Mouse (Mus musculus): ENCODE results near the gene Zfp330. TPM values are rescaled to one million over a fixed set of nuclear protein-coding genes. Genes with fewer than 3 reads are reported as not detected.

The Zfp330 gene
- total RNA-seq (2012; rRNA removed) (74.3 and 77.5 TPM in 2 replicates), total RNA-seq (2014; rRNA removed) (105 and 110 TPM in 2 replicates), polyA plus RNA-seq (2012; ENCODE audit: insufficient read length, low read depth) (83.4 and 87.2 TPM in 2 replicates)

DNA sequence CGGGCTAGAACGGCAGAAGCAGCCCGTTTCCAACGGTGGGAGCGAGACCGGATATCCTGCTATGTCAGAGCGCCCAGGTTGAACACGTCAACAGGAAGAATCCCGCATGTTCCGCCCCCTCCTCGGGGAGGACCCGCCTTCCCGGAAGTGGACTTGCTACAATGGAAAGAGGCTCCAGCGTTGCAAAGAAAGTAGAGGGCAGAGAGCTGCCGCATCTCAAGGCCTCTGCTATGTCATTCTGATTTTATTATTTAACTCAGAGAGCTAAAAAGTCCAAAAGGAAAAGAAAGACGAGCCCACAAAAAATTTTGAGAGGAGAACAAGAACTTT is at the start of gene Zfp330:
Gene Zfp330 (minus strand): TSS at position 68 of the 330 bp plus-strand sequence.
- Histone ChIP-seq H3K4me2 (ENCODE audit: insufficient read depth, low read depth, poor library complexity, severe bottlenecking) (peak within 1 kb of the TSS; percentile 90), H3K27ac (ENCODE audit: insufficient read depth, low read depth) (peak within 1 kb of the TSS; percentile 36; the same call in 1 of the 2 replicates), H3K79me2 (replicated peaks; ENCODE audit: control insufficient read depth, extremely low read depth, insufficient read depth, poor library complexity, severe bottlenecking) (peaks cover 33% of the 10 kb centered on the region), H3K4me1 (ENCODE audit: control insufficient read depth in 1 of 2, insufficient read depth in 2 of 2) (peaks cover 5 to 27% of the 10 kb centered on the region in 2 experiments; a peak in 3 of 4 replicates), H3K4me3 (replicated peaks in 1 of 3; ENCODE audit: low read depth in 2 of 3, low read length in 2 of 3, poor library complexity in 1 of 3) (peak within 1 kb of the TSS; percentile 93 to 96 (median 93)), H3K36me3 (replicated peaks in 1 of 2; ENCODE audit: control insufficient read depth in 1 of 2, insufficient read depth in 1 of 2, low read length in 1 of 2) (peaks cover 22 to 34% of the 10 kb centered on the region in 2 experiments), H3K9me3 (replicated peaks; ENCODE audit: low read length) (no peaks in the 10 kb centered on the region), H3K27me3 (replicated peaks) (no peaks in the 10 kb centered on the region), H3K9ac (ENCODE audit: insufficient read depth, low read depth) (peak within 1 kb of the TSS; percentile 82)
- dilution Hi-C loops (cut with MboI; ENCODE audit: extremely low pct_ligation_motif_present, extremely low pct_unique_long_range_greater_than_20kb, low sequenced_read_pairs) (no loop called here), in situ Hi-C loops (cut with MboI; ENCODE audit: low pct_ligation_motif_present, low pct_unique_long_range_greater_than_20kb, low sequenced_read_pairs) (no loop called here)
- DNase-seq (ENCODE audit: extremely low read depth) = peak; percentile 95
- TF ChIP-seq MAFK (IDR thresholded peaks at IDR 0.05; ENCODE audit: insufficient replicate concordance, low read length) = no peak
- TF ChIP-seq NRF1 (IDR thresholded peaks at IDR 0.05; ENCODE audit: low read depth, low read length) = peak; percentile 34; the same call in 1 of the 2 replicates
- TF ChIP-seq ETS1 (conservative IDR thresholded peaks at IDR 0.05; ENCODE audit: low read depth, low read length) = peak; percentile 17; the same call in 1 of the 2 replicates
- TF ChIP-seq RCOR1 (conservative IDR thresholded peaks at IDR 0.05; ENCODE audit: low read depth, low read length) = no peak
- TF ChIP-seq ZKSCAN1 (IDR thresholded peaks at IDR 0.05; ENCODE audit: borderline replicate concordance, low read depth, low read length) = no peak
- TF ChIP-seq CTCF (conservative IDR thresholded peaks at IDR 0.05 in 1 of 2, IDR thresholded peaks at IDR 0.05 in 1 of 2; ENCODE audit: low read depth in 2 of 2, low read length in 2 of 2) = no peak
- 0 out of 2 replicates have a peak, but pooled peaks have one; percentile 66 for TF ChIP-seq KAT2A (IDR thresholded peaks at IDR 0.05; ENCODE audit: insufficient replicate concordance, low read length)
- 0 out of 2 replicates have a peak, but pooled peaks have one; percentile 24 for TF ChIP-seq CHD2 (IDR thresholded peaks at IDR 0.05; ENCODE audit: low read length)
- peak; percentile 94 for TF ChIP-seq POLR2A (IDR thresholded peaks at IDR 0.05; ENCODE audit: low read depth, low read length)
- peak; percentile 85 for TF ChIP-seq HCFC1 (IDR thresholded peaks at IDR 0.05; ENCODE audit: low read depth, low read length)
- TF ChIP-seq TCF12 (IDR thresholded peaks at IDR 0.05; ENCODE audit: low read depth, low read length) = peak; percentile 89
- TF ChIP-seq JUN (IDR thresholded peaks at IDR 0.05; ENCODE audit: insufficient read depth, low read depth, low read length) = no peak
- TF ChIP-seq MAX (IDR thresholded peaks at IDR 0.05; ENCODE audit: low read length) = peak; percentile 77
- no peak for TF ChIP-seq EP300 (IDR thresholded peaks at IDR 0.05; ENCODE audit: low read length)
- TF ChIP-seq MXI1 (IDR thresholded peaks at IDR 0.05; ENCODE audit: low read depth, low read length) = peak; percentile 86; the same call in 1 of the 2 replicates
- no peak for TF ChIP-seq JUND (conservative IDR thresholded peaks at IDR 0.05; ENCODE audit: low read depth, low read length)
- TF ChIP-seq MEF2A (IDR thresholded peaks at IDR 0.05; ENCODE audit: borderline replicate concordance, low read depth, low read length) = peak; percentile 63; the same call in 1 of the 2 replicates
- no peak for TF ChIP-seq E2F4 (IDR thresholded peaks at IDR 0.05; ENCODE audit: insufficient replicate concordance, low read depth, low read length)
- peak; percentile 95 for TF ChIP-seq SIN3A (IDR thresholded peaks at IDR 0.05; ENCODE audit: low read length)
- peak; percentile 98 for TF ChIP-seq ELF1 (IDR thresholded peaks at IDR 0.05; ENCODE audit: low read depth, low read length)
- no peak for TF ChIP-seq RAD21 (IDR thresholded peaks at IDR 0.05; ENCODE audit: low read depth, low read length)
- TF ChIP-seq BHLHE40 (IDR thresholded peaks at IDR 0.05; ENCODE audit: low read depth, low read length) = no peak
- TF ChIP-seq ZNF384 (IDR thresholded peaks at IDR 0.05; ENCODE audit: low read depth, low read length) = no peak
- 0 out of 2 replicates have a peak, but pooled peaks have one; percentile 83 for TF ChIP-seq POLR2AphosphoS2 (IDR thresholded peaks at IDR 0.05; ENCODE audit: low read depth, low read length)
- no peak for TF ChIP-seq CHD1 (IDR thresholded peaks at IDR 0.05; ENCODE audit: low read depth, low read length)
- TF ChIP-seq PAX5 (IDR thresholded peaks at IDR 0.05; ENCODE audit: low read length) = no peak
- TF ChIP-seq MAZ (IDR thresholded peaks at IDR 0.05; ENCODE audit: low read depth, low read length) = no peak
- peak; percentile 88 for TF ChIP-seq ZMIZ1 (IDR thresholded peaks at IDR 0.05; ENCODE audit: low read depth, low read length)
- peak; percentile 35; the same call in 1 of the 2 replicates for TF ChIP-seq IRF4 (IDR thresholded peaks at IDR 0.05; ENCODE audit: low read depth, low read length)
- TF ChIP-seq TBP (conservative IDR thresholded peaks at IDR 0.05; ENCODE audit: low read depth, low read length) = peak; percentile 79
- no peak for TF ChIP-seq SMC3 (IDR thresholded peaks at IDR 0.05; ENCODE audit: low read depth, low read length)
- TF ChIP-seq GABPA (IDR thresholded peaks at IDR 0.05; ENCODE audit: insufficient replicate concordance, low read depth, low read length) = peak; percentile 14; the same call in 1 of the 2 replicates
- no peak for TF ChIP-seq UBTF (IDR thresholded peaks at IDR 0.05; ENCODE audit: low read depth, low read length)
- TF ChIP-seq NELFE (IDR thresholded peaks at IDR 0.05; ENCODE audit: low read depth, low read length) = peak; percentile 95

Data from CH12.LX (cell line).